Mouse (Mus musculus) olfactory bulb, adult 2 months (tissue): ENCODE measurements around the gene Rab25. TPM values are rescaled to one million over a fixed set of nuclear protein-coding genes. Genes with fewer than 3 reads are reported as not detected.

Experiments used
- H3K27ac ChIP-seq: fragments of 200-500 bp; 2 replicates; pipeline ENCODE4 v1.5.1; 2012; ENCODE audit warnings: low read depth, low read length; ENCODE audit not compliant: insufficient read depth
- H3K4me1 ChIP-seq: fragments of 200-500 bp; 2 replicates; pipeline ENCODE4 v1.6.1; 2012; ENCODE audit warnings: low read length; ENCODE audit not compliant: control insufficient read depth, insufficient read depth
- H3K4me3 ChIP-seq: fragments of 200-500 bp; 2 replicates; pipeline ENCODE4 v1.5.1; 2012; ENCODE audit warnings: mild to moderate bottlenecking, low read depth, low read length, moderate library complexity; ENCODE audit not compliant: insufficient read depth
- CTCF ChIP-seq: fragments of 200-500 bp; IDR thresholded peaks from 2 replicates; pipeline ENCODE4 v1.5.1; 2012; ENCODE audit warnings: low read depth, mild to moderate bottlenecking, low read length, moderate library complexity; ENCODE audit not compliant: insufficient read depth
- POLR2A ChIP-seq: fragments of 200-500 bp; IDR thresholded peaks from 2 replicates; pipeline ENCODE4 v1.6.1; 2012; ENCODE audit warnings: mild to moderate bottlenecking, low read depth, low read length, moderate library complexity; ENCODE audit not compliant: insufficient read depth
- WGBS: fragments of 180-500 bp; shearing (Covaris S2); methylation state at CpG from one replicate; pipeline ENCODE4 v1.1.7; 2018; 5-methylcytosine and 5-hydroxymethylcytosine counted together
- polyA plus RNA-seq: library from polyadenylated mRNA; stranded (reverse); fragments of >200 nt; gene quantifications from 2 replicates; pipeline ENCODE4 v1.2.4, GENCODE M21; 2012; ENCODE audit warnings: low replicate concordance; ENCODE audit not compliant: missing spikeins, insufficient read depth, insufficient read length

Gene Rab25
- polyA plus RNA-seq, 1 experiment = not detected

DNA sequence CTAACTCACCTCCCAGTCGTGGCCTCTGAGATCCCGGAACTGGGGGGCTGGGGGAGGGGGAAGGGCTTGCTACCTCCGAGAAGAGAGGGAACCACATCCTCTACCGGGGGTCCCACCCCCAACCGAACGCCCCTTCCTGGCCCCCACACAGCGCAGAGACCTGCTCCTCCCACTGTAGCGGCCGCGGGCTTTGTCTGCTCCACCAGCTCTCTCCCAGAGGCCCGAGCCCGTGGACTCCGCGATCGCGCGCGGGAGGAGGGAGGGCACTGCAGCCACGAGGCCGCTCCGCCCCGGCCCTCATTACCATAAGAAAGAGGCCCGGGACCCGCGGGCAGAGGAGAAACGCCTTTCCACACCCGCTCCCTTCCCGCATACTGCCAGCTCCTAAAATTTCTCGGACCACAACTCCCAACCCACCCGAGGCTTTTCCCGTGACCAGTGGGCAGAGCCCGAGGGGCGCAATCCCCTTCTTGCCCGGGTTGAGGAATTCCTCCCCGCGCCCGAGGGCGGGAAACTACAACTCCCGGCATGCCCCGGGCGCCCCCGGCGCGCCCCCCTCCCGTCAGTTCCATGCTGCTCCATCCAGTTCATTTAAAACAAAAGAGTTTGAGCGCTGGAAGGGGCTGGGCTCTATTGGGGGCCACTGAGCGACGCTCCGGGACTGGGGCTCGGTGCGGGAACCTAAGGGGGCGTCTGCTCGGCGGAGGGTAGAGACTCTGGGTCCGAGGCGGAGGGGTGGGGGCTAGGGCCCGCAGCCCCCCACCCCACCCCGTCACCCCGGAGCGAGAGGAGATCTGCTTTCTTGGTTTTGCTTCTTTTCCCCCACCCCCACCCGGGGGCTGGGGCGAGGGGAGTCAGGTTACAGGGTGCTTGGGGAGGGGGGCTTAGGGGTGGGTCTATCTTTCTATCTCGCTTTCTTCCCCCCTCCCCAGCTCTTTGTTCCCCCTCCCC, 16.5 kb downstream of the Rab25 start:
- under 1% methylated on average over 62 of the region's 63 CpGs for WGBS
- TF ChIP-seq POLR2A = peak; percentile 45
- TF ChIP-seq CTCF = no peak
- H3K4me1 ChIP-seq = peaks cover 38% of the 10 kb centered on the region
- peak overlapping the region; percentile 98 for H3K4me3 ChIP-seq
- H3K27ac ChIP-seq = peak overlapping the region; percentile 88

DNA sequence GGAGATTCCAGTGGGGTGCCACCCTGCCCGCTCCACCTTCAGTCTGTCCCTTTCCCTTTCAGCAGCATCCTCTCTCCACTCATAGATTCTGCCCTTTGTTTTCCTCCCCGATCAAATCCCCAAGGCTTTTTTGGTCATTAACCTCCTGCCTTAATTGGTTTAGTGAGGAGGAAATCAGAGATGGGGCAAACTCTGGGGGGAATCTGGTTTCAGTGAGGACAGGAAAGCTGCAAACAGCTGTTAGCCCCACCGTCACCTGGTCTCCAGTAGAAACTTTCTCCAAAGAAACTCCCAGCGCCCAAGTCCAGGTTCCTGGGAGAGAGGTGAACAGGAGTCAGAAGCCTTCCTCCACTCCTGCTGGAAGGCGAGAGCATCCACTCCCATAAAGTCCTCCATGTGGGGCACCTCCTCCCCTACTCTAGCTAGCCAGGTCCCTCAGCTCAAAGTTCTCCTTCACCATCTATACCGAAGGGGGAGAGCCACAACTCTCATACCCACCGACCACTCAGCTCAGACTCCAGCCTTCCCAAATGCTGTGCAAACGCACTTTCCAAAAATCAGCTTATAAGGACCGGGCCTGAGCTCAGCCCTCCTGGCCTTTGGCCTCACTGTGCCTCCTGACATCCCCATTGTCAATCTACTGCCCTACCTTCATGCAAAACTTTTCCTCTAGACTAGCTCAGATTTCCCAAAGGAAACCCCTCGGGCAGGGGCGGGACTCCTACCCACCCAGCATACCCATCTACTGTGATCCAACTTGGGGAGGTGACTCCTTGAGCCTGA, 17.8 kb downstream of the Rab25 start:
- Histone ChIP-seq H3K27ac (no peak overlapping the region), H3K4me1 (peaks cover 35% of the 10 kb centered on the region), H3K4me3 (peak overlapping the region; percentile 12)
- no peak for TF ChIP-seq POLR2A
- no peak for TF ChIP-seq CTCF
- WGBS = 37% methylated on average over 11 of the region's 11 CpGs

DNA sequence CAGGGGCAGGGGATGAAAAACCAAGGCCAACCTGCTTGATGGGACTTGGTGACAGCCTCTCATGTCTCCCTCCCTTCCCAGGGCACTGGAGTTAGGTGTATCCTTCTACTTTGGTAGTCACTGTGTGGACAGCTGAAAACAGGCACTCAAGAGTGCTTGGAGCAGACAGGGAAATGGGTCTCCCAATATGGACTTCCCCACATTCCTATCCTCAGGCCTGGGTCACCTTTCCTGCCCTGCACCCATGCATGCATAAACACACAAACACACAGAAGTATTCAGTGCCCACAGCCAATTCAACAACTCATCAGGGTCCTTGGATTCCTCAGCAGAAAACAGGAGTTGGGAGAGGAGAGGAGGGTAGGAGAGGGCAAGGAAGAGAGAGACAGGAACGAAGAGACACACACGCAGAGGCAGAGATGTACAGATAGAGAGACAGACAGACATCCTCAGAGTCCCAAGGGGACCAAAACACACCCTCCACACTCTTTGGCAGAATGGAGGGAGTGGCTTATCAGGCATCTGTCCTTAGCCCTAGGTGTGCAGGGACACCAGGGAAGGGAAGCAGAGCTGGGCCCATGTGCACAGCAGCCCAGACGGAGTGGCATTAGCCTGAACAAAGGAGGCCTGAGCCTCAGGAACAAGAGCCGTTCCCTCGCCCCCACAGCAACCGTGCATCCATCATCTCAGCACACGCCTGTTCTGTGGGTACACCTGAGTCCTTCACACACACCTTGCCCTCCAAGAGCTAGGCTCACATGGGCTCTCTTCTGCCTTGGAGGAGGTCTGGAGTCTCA, 18.7 kb downstream of the Rab25 start:
- Histone ChIP-seq H3K4me1 (peaks cover 35% of the 10 kb centered on the region), H3K27ac (no peak overlapping the region), H3K4me3 (peak overlapping the region; percentile 9; the same call in 1 of the 2 replicates)
- 53% methylated on average over 7 of the region's 7 CpGs for WGBS
- TF ChIP-seq POLR2A (no peak), CTCF (no peak)

DNA sequence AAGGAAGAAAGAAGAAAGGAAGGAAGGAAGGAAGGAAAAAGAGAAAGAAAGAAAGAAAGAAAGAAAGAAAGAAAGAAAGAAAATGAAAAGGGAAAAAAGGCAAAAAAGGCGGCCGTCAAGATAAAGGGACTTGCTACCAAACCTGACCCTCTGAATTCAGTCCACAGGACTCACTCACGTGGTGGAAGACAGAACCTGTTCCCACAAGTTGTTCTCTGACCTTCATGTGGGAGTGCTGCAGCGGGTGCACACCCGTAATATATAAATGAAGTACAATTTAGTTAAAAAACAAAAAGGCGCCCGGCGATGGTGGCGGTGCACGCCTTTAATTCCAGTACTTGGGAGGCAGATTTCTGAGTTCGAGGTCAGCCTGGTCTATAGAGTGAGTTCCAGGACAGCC, 19.5 kb downstream of the Rab25 start:
- WGBS = 81% methylated on average over 11 of the region's 11 CpGs
- Histone ChIP-seq H3K4me1 (peaks cover 33% of the 10 kb centered on the region), H3K27ac (no peak overlapping the region), H3K4me3 (no peak overlapping the region)
- TF ChIP-seq POLR2A (no peak), CTCF (no peak)

DNA sequence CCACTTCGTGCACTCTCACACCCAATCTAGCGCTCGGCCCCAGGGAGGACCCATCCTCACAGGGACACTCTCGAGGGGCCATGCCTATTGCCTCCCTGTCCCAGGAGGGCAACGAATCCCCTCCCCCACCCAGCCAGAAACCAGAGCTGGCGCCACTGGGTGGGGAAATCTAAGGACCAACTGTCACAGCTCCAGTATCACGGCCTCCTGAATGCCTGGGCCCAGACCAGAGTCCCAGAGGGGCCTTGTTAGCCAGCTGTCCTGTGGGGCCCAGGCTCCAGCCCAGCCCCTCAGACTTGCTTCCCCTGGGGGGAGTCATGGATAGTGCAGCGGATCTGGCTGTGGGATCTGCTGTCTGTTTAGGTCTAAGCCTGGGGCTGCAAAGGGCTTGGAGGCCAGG, 20.5 kb downstream of the Rab25 start:
- Histone ChIP-seq H3K27ac (no peak overlapping the region), H3K4me3 (no peak overlapping the region), H3K4me1 (peaks cover 22% of the 10 kb centered on the region)
- WGBS = 57% methylated on average over 8 of the region's 8 CpGs
- TF ChIP-seq POLR2A (no peak), CTCF (no peak)

DNA sequence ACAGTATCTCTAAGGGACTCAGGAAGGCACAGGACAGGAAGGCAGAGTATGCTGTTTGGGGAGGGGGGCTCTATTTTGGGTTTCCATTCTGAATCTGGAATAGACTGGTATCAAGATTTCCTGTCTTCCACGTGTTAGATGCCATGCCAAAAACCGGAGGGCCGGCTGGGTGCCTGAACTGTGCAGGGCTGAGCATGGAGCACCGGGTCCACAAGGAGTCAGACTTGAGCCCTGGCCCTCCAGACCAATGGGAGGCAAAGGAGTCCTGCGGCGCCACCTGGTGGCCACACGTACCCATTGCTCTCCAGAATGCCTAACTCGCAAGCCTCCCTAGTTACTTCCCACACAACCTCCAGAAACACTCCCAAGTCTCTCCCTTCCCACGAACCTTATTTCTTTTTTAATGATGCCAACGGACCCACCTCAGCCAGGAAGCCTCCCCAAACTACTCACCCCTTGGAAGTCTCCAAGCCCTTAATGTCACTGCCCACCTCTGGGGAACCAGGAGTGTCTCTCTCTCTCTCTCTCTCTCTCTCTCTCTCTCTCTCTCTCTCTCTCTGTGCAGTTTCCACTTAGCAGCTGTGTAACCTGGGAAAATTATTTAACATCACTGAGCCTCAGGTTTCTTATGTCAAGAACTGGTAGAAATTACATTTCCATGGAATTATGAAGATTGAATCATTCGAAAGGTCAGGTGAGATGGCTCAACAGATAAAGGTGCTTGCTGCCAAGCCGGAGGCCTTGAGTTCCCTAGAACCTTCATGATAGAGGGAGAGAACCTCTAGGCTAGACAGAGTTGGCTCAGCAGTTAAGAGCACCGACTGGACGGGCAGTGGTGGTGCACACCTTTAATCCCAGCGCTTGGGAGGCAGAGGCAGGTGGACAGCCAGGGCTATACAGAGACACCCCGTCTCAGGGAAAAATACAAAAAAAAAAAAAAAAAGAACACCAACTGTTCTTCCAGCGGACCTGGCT, 21.7 kb downstream of the Rab25 start:
- no peak overlapping the region for H3K4me3 ChIP-seq
- no peak for TF ChIP-seq POLR2A
- peak; percentile 99 for TF ChIP-seq CTCF
- H3K4me1 ChIP-seq = peaks cover 22% of the 10 kb centered on the region
- no peak overlapping the region for H3K27ac ChIP-seq
- WGBS = 33% methylated on average over 17 of the region's 17 CpGs

DNA sequence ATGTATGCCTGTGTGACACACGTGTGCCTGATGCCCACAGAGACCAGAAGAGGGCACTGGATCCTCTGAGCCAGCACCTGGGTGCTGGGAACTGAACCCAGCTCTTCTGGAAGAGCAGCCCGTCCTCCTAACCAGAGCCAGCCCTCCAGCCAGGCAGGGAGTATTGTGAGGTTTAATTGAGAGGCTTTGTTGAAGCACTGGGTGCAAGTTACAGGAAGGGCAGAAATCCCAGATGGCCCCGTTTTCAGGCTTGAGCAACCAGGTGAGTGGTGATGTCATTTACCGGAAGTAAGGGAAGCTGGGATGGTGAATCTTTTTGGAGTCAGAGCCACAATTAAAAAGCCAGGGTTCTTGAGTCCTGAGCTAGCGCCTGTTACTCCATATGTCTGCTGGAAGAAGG, 23.1 kb downstream of the Rab25 start:
- no peak overlapping the region for H3K27ac ChIP-seq
- 89% methylated on average over 5 of the region's 5 CpGs for WGBS
- peaks cover 13% of the 10 kb centered on the region for H3K4me1 ChIP-seq
- H3K4me3 ChIP-seq = no peak overlapping the region
- TF ChIP-seq POLR2A (no peak), CTCF (no peak)

DNA sequence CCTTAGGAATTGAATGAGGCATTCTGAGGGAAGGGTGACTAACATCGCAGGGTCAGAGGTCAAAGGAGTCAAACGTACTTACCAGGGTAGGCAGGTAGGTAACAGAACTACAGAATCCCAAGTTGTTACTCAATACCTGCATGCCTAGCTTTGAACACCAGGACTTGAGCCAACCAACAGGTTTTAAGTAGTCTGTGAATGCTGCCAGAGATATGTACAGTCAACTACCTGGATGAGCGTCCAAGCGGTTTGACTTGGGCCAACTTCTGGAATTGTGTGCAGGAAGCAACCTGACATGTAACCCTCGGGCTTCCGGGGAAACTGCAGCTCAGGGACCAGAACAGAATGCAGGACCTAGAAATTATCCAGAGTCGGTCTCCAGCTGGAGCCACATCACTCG, 25.1 kb downstream of the Rab25 start:
- H3K27ac ChIP-seq = no peak overlapping the region
- WGBS = 92% methylated on average over 8 of the region's 8 CpGs
- TF ChIP-seq POLR2A = no peak
- H3K4me1 ChIP-seq = peaks cover 8% of the 10 kb centered on the region
- no peak overlapping the region for H3K4me3 ChIP-seq
